Mouse (Mus musculus) ovary, postnatal 36 days (tissue): ENCODE measurements around the gene Ttc24.

Source experiments
- DNase-seq: peaks from one replicate; pipeline ENCODE4 v3.0.0; 2022; ENCODE audit warnings: low spot score, mixed read lengths

Ttc24 gene

DNA sequence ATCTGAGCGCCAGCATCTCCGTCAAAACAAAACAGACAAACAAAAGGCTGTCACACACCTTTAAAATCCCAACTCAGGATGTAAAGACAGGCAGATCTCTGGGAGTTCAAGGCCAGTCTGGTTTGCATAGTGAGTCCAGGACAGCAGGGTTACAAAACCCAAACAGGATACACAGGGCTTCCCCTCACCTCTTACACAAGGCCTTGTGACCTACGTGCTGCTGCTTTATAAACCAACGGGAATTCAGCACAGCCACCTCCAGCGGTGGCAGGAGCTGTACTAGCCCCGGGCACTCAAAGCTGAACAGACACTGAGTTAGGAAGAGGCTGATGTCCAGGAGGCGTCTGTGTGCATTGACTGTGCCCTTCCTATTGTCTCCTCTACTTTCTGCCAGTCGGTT lies 663 bp downstream of the Ttc24 start:
- no peak for DNase-seq

DNA sequence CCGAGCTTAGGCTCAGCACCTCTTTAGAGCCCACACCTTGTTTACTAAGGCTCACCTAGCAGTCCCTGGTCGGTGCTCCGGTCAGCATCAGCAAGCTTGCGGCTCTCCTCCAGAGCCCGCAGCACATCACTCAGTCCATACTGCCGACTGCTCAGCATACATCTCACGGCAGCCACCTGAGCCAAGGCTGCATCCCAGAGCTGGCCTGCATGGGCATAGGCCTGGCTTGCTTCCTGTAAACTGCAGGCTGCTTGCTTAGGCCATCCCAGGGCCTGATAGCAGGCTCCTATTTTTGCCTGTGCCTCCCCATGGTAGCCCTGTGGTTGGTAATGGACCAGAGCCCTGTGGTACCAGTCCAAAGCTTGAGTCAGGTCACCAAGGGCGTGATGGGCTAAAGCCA lies 3.3 kb downstream of the Ttc24 start:
- no peak for DNase-seq

DNA sequence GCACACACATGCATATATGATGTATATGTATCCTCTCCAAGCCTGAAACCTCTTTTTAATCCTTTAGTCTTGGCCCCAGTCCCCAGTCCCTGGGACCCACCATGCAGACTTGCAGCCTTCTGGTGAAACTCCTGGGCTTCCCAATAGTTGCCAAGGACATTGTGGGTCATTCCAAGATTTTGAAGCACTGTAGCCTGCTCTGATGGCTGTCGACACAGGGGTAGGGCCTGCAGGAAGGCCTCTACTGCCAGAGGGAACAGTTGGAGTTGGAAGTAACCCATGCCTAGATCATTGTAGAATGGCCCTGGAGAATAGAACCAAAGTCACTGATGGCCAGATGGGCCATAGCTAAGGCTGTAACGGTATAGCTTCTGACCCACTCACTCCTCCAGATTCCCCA lies 3.8 kb downstream of the Ttc24 start:
- no peak for DNase-seq

DNA sequence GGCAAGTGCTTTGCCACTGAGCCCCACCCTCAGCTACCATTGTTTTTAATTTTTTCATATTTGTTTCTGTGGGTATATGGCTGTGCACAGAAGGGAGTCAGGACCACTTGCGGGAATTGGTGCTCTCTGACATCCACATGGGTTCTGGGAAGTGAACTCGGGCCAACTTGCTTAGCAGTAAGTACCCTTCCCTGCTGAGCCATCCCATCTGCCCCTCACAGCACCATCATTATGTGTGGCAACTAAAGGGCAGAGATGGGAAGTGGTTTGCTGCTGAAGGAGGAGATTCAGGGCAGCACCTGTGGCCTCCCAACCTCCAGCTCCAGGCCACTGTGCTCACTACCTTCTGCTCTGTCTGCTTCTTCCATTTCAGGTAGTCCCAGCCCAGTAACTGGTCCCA lies 4.5 kb downstream of the Ttc24 start:
- no peak for DNase-seq

DNA sequence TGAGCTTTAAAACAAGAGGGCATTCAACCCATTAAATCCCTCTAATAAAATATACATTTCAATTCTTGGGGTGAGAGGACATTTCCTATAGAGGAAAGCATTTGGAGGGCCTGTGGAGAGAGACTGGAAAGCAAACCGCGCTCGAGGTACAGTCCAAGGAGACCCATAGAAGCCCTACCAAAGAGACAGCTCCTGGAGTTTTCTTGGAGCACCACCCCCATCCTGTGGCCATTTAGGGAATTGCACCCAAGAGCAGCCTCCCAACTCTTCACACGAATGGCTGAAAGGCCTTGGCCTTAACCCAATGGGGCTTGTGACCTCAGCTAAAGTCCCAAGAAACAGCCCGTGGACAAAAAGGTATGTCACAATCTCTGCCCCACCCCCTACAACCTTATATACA lies 6.3 kb downstream of the Ttc24 start:
- peak; percentile 82 for DNase-seq

DNA sequence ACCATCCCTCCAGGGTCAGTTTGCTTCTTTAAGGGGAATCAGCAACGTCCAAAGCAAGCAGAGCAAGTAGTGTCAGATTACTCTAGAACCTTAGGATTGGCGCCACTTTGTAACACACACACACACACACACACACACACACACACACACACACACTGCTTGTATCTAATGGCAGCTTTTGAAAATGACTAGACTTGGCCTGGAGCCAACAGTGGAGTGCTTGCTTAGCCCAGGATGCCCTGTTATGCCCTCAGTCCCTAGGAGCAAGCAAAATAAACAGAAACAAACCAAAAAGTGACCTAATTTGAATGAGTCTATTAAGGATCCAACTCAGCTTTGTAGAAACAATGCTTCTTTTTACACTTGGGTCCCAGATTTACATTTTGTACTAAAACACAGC lies 9.7 kb downstream of the Ttc24 start:
- DNase-seq = no peak

DNA sequence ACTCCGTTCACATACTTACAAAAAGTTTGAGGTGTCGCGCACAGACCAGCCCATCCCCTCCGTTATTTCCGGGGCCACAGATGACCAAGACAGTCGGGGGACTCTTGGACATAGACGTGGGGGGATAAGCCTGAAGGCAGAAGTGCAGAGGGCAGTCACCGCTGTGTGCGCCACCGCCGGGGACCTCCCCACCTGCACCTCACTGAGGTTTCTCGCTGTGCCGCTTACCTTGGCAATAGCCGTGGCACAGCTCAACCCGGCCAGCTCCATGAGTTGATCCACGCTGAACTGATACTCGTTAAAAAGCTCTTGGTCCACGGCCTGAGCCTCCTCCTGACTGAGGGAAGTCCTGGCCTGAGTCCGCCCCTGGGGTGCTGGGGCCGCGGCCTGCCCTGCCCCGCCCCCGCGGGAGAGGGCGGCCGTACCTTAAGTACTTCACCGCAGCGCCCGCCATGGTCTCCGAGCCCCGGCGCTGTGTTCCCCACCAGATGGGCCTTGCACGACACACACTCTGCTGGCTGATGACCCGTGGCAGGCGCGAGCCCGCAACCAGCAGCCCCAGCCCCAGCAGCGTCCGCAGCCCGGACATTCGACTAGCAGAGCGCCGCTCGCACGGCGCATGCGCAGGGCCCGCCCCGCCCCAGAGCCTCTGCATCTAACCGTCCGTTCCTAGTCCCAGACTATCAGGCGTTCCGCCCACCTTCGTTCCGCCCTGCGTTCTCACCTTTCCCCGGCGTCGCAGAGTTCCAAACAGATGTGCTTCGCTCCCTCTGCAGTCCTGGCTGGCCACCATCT lies 20.0 kb downstream of the Ttc24 start, which contains the start of gene Naxe:
Gene Naxe (minus strand): TSS at position 594 of the 795 bp plus-strand sequence.
- peak; percentile 87 for DNase-seq

DNA sequence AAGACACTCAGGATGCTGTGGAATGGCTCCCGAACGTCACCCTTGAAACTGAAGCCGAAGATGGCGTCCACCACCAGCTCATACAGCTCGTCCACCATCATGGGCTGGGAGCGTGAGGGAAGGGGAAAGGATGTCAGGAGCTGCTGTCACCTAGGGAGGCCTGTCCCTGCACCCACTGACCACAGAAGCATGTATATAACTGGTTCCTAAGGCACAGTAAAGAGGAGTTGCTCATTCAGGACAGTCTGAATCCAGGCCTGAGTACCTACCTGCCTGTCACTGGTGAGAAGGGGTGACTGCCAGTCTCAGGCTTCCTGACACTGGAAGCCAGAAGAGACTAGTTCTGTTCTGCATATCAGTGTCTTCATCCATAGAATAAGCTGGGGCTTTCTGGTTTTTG lies 21.1 kb downstream of the Ttc24 start:
- DNase-seq = no peak

DNA sequence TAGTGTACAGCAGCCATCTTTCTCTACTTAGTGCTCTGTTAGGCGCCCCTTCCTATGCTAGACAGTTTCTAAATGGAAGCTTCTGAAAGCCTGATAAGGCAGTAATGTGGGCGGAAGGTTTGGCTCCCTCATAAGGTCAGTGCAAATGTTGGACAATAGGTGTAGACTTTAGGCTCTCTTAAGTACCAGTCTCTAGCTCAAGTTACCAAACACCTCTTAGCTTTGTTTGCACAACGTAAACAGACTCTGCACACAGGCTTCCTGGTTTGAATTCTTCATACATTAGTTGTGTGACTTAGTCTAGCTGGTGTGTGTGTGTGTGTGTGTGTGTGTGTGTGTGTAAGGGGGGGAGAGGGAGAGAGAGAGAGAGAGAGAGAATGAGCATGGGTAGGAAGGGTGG lies 28.6 kb downstream of the Ttc24 start:
- no peak for DNase-seq

DNA sequence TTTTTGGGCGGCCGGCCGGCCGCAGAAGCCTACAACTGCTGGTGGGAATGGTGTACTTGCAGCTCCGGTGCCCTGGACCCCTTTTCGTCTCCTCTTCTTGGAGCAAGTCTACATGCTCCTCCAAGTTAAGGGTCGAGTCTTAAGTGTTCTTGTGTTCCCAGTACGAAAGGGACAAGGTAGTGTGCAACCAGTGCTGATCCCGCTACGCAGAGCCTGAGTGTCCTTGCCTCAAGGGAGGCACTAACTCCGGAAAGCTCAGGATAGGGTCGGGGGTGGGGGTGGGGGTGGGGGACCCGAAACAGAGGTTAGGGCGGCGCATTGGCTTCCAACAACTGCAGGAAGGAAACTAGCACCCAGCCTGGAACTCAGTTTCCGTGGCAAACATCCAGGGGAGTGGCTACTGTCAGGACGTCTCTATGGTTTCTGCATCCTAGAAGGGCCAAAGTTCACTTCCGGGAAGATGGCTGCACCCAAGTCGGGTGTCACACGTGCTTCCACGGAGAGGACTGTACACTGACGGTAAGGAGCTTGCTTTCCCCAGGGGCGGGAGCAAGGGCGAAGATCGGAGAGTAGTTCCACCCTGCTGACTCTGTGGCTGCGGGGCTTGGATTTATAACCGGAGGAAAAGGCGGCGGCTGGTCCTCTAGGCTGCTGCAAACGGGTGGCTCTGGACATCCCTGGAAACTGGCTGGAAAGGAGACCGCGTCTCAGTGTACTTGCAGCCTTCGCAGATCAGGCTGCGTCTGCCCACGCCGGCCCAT lies 35.3 kb downstream of the Ttc24 start, which contains the start of gene Gpatch4:
Gene Gpatch4 (plus strand): TSS at position 448 of the 761 bp plus-strand sequence.
- DNase-seq = peak; percentile 72

DNA sequence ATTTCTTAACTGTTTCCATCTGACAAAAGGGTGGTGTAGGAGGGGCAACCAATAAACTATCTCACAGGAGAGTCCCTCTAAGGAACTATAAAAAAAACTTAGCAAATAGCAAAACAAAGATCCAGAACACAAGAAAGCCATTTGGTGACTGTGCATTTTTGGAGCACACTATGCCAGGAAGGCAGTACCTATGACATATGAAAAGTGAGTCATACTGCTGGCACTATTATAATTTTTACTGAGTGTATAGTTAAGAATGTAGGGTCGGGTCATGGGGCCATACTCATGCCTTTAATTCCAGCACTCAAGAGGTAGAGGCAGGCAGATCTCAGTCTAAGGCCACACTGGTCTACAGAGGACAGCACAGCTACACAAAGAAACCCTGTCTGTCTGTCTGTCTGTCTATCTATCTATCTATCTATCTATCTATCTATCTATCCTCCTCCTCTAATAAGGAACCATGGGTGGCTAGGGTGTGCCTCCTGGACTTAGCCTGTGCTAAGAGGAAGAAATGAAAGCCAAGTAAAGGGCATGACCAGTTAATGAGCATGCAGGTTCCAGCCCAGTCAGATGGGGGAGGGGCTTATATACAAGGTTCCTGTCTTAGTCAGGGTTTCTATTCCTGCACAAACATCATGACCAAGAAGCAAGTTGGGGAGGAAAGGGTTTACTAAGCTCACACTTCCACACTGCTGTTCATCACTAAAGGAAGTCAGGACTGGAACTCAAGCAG lies 42.4 kb downstream of the Ttc24 start:
- no peak for DNase-seq

DNA sequence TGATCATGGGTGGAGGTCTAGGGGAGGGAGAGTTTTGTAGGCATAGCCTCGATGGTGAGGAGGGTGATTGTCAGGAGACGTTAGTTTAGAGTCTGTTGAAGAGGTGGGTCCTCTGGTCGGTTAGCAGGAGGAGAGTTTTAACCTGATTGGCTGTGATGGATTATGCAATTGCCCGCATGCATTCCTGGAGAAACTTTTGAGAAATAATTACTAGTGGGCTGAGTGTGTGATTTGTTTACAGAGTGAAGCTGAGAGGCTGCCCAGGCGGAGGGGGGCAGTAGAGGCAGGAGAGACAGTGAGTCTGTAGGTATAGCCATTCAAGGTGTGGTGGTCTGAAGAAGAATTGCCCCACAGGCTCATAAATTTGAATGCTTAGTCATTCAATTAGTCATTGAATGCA lies 44.6 kb downstream of the Ttc24 start:
- no peak for DNase-seq

DNA sequence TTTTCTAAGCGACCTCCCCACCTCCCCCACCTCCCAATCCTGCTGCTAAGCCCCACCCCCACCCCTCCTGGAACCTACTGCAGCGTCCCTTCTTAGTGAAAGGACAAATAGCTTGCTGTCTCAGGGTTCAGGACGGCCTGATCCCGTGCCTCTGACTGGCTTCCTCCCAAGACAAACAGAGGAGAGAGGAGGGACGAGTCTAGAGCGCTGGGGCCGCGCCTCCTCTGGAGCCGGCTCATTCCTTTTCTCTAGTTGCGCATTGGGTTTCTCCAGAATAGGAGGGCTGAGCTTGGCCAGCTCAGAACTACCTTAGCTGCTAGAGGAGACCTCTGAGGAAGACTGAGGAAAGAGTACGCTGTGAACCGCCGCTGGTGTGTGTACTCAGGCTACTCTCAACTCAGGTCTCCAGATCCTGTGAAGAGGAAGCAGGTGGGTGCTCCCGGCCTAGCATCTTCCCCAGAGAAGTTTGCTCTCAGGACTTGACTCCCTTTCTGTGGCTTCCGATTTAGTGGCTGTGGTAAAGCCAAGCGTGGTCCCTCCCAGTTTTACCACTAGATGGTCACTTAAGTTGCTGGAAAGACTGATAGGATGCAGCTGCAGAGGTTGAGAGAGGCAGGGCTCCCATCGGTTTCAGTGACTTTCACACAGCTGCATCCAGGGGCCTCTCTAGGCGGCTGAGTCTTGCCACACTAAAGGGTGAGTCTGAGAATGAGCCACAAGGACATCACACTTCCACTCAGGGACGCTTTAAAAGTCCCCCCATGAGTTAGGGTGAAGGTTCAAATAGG lies 47.3 kb downstream of the Ttc24 start:
- peak; percentile 69 for DNase-seq

DNA sequence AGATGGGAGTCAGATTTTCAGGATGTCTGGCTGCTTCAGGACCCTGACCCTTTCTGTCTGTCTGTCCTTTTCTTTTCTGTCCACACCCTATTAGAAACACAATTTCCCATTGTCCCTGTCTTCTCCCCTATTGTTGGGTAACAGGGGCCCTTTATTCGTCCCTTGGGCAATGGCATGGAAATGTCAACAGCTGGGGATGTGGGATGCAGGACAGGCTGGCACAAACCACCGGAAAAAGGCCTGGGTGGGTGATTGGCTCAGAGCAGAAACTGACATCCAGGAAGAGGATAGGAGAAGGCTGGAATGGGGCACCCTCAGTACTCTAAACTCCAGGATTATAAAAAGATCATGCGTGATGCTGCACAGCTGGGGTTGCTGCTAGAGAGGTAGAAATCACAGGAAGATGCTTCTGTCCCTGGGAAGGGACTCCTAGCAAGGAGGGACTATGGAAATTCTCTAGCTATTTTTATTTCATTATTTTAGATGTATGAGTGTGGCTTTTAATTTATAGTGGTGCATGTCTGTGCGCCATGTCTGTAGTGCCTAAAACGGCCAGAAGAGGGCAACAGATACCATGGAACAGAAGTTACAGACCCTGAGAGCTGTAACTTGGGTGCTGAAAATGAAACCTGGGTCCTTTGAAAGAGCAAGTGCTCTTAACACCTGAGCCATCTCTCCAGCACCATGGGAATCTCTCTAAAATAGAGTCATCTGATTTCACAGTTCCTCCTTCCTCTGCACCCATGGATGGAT lies 50.5 kb downstream of the Ttc24 start, which contains the start of gene Hapln2:
Gene Hapln2 (minus strand): TSS at position 150 of the 753 bp plus-strand sequence.
- no peak for DNase-seq

DNA sequence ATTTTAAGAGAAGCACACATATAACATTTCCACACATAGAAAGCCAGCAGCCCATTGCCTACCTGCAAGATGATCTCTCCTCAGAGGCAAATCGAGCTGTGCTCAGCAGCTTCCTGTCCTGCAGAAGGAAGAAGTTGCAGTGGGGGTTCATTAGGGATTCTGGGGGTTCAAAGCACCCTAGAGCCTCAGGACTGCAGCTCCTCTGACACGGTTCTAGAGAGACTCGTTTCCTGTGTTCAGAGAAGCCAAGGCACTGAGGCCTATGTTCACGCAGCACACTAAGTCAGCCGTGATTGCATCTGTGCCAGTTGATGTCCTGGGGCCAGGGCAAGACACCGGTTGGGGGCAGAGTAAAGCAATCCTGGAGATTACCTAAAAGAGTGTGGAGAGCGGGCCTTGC lies 51.3 kb downstream of the Ttc24 start:
- DNase-seq = no peak

DNA sequence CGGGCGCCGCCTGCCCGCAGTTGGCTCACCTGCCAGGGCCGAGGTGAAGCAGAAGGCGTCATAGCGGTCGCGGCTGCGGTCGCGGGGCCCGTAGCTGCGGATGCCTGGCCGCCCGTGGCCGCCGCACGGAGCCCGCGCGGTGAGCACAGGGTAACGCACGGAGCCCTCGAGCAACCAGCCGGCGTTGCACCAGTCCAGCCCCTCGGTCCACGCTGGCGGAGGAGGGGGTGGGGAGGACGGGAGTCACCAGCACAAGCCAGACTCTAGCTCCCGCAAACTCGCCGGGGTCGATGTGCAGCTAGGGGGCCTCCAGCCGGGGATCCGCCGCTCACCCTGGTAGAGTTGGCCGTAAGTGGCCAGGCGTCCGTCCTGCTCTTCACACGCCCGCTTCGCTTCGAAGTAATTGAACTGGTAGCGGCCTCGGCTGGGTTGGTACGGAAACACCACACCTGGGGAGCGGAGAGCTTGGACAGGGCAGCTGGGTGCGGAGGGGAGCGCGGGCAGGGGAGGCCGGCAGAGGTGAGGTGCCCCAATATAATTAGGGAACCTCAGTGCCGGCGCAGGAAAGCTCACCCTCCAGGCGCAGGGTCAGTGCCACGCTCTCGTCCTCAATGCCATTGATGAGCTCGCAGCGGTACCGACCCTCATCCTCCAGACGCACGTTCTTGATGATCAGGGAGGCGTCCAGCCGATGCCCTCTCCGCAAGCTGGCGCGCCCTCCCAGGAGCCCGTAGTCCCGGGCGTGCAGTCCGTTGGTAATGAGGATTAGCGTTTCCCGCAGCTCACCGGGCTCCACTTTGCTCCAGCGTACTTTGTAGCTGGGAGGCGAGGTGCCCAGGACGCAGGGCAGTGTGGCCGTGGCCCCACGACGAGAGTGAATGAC lies 54.7 kb downstream of the Ttc24 start:
- DNase-seq = peak; percentile 9

DNA sequence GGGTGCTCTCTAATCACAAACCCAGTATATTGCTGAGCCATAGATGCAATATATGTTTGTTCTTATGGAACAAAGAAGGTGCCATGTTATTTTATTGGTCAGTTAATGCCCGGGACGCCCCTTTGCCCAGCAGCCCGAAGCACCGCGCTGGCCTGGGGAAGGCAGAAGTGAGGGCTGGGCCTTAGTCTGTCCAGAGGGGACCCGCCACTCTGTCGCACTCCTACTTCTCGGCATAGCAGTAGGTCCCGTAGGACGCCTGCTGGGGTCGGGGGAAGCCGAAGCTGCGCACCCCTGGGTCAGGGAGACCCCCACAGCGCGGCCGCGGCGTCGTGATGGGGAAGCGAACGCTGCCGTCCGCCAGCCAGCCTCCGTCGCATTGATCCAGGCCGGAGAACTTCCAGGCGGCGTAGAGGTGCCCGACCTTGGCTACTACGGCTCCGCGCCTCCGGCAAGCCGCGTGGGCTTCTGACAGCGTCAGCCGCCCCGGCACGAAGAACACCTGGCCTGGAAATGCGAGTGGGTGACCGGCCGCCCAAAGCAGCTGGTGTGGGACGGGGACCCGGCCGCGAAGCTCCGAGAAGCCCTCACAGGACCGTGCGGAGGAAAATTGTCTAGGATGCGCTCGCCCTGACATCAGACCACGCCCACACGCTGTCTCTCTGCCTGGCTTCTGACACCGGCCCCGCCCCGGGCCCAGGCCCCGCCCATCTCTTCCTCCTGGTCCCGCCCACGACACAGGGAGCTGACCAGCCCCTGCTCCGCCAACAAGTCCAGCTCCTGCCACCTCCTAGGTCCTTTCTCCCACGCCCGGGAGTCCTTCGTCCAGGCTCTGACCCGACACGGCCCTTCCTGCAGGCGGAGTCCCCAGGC lies 55.5 kb downstream of the Ttc24 start:
- DNase-seq = peak; percentile 92
